Mouse (Mus musculus) embryonic facial prominence, embryonic 15.5 days (tissue): Measurements from ENCODE around the gene Pif1. TPM values are rescaled to one million over a fixed set of nuclear protein-coding genes. Genes with fewer than 3 reads are reported as not detected.
A peak's percentile ranks its signal among the peaks of the same experiment; 100 is the strongest.

Experiments used
- ATAC-seq: fragments of 200-750 bp; cut with Nextera tagmentation; 2 replicates; pipeline ENCODE4 v1.8.0; 2017; ENCODE audit warnings: low read depth, moderate TSS enrichment; ENCODE audit not compliant: insufficient number of reproducible peaks, low FRiP score, low TSS enrichment
- H3K27ac ChIP-seq: fragments of 300-500 bp; sonication (generic); replicated peaks from 2 replicates; pipeline ENCODE4 v1.5.1; 2015; ENCODE audit warnings: mild to moderate bottlenecking, inconsistent platforms
- H3K27me3 ChIP-seq: fragments of 300-500 bp; sonication (generic); 2 replicates; pipeline ENCODE4 v1.6.1; 2015; ENCODE audit warnings: inconsistent platforms
- H3K36me3 ChIP-seq: fragments of 300-500 bp; sonication (generic); 2 replicates; pipeline ENCODE4 v1.6.1; 2015; ENCODE audit warnings: mild to moderate bottlenecking, inconsistent platforms
- H3K4me1 ChIP-seq: fragments of 300-500 bp; sonication (generic); 2 replicates; pipeline ENCODE4 v1.6.1; 2015; ENCODE audit warnings: inconsistent platforms
- H3K4me2 ChIP-seq: fragments of 300-500 bp; sonication (generic); replicated peaks from 2 replicates; pipeline ENCODE4 v1.6.1; 2015; ENCODE audit warnings: mild to moderate bottlenecking, inconsistent platforms
- H3K4me3 ChIP-seq: fragments of 300-500 bp; sonication (generic); replicated peaks from 2 replicates; pipeline ENCODE4 v1.5.1; 2015; ENCODE audit warnings: mild to moderate bottlenecking, inconsistent platforms
- H3K9ac ChIP-seq: fragments of 300-500 bp; sonication (generic); 2 replicates; pipeline ENCODE4 v1.6.1; 2015; ENCODE audit warnings: inconsistent platforms
- H3K9me3 ChIP-seq: fragments of 300-500 bp; sonication (generic); replicated peaks from 2 replicates; pipeline ENCODE4 v1.6.1; 2016; ENCODE audit warnings: inconsistent platforms
- WGBS: fragments of 180-500 bp; shearing (Covaris S2); methylation state at CpG from one replicate; pipeline ENCODE4 v1.1.7; 2015; 5-methylcytosine and 5-hydroxymethylcytosine counted together
- polyA plus RNA-seq: library from polyadenylated mRNA; unstranded; fragments of >200 nt; fragmentation: Nextera tagmentation; extraction: Ambion mirVana; gene quantifications from 2 replicates; pipeline ENCODE4 v1.2.1, GENCODE M21; 2015

Gene Pif1
- polyA plus RNA-seq, 1 experiment from 2014 or later: 11.5 TPM

GRCm38 (mm10) chr9:65629025-65629766 is 42.2 kb downstream of the Pif1 start, which contains the start of gene Rbpms2:
Gene Rbpms2 (plus strand): TSS chr9:65629648.
- ATAC-seq: no peak
- Histone ChIP-seq H3K9me3 (no peaks in the 10 kb centered on the region), H3K9ac (peak within 1 kb of the TSS; percentile 50; the same call in 1 of the 2 replicates), H3K27ac (no peak within 1 kb of the TSS), H3K36me3 (no peaks in the 10 kb centered on the region), H3K4me1 (peaks cover 15% of the 10 kb centered on the region), H3K27me3 (peaks cover 34% of the 10 kb centered on the region), H3K4me3 (peak within 1 kb of the TSS; percentile 57), H3K4me2 (peak within 1 kb of the TSS; percentile 99)
- 2% methylated on average over 31 of the region's 40 CpGs for WGBS

GRCm38 (mm10) chr9:65629767-65630630 is 43.0 kb downstream of the Pif1 start:
- H3K4me1 ChIP-seq: peaks cover 15% of the 10 kb centered on the region
- peak overlapping the region; percentile 99 for H3K4me2 ChIP-seq
- ATAC-seq: peak; percentile 94
- H3K4me3 ChIP-seq: peak overlapping the region; percentile 57
- H3K27ac ChIP-seq: no peak overlapping the region
- no peaks in the 10 kb centered on the region for H3K36me3 ChIP-seq
- WGBS: under 1% methylated on average over 37 of the region's 83 CpGs
- H3K9me3 ChIP-seq: no peaks in the 10 kb centered on the region
- H3K27me3 ChIP-seq: peaks cover 34% of the 10 kb centered on the region
- peak overlapping the region; percentile 50; the same call in 1 of the 2 replicates for H3K9ac ChIP-seq

GRCm38 (mm10) chr9:65630631-65631353 is 43.8 kb downstream of the Pif1 start:
- H3K4me2 ChIP-seq: peak overlapping the region; percentile 99
- no peak overlapping the region for H3K27ac ChIP-seq
- WGBS: under 1% methylated on average over 67 of the region's 78 CpGs
- peaks cover 34% of the 10 kb centered on the region for H3K27me3 ChIP-seq
- no peaks in the 10 kb centered on the region for H3K9me3 ChIP-seq
- no peaks in the 10 kb centered on the region for H3K36me3 ChIP-seq
- peak; percentile 77 for ATAC-seq
- H3K4me3 ChIP-seq: peak overlapping the region; percentile 57
- H3K4me1 ChIP-seq: peaks cover 15% of the 10 kb centered on the region
- H3K9ac ChIP-seq: peak overlapping the region; percentile 50

- Histone ChIP-seq H3K36me3 (no peaks in the 10 kb centered on the region), H3K4me3 (peak overlapping the region; percentile 57), H3K27ac (no peak overlapping the region), H3K9ac (0 out of 2 replicates have a peak overlapping the region, but pooled peaks have one; percentile 50), H3K4me1 (peaks cover 15% of the 10 kb centered on the region), H3K4me2 (peak overlapping the region; percentile 99), H3K27me3 (peaks cover 34% of the 10 kb centered on the region), H3K9me3 (no peaks in the 10 kb centered on the region)
- ATAC-seq: no peak
- 26% methylated on average over 16 of the region's 16 CpGs for WGBS
These were observed 44.5 kb downstream of the Pif1 start for GRCm38 (mm10) chr9:65631354-65632021.

- Histone ChIP-seq H3K9me3 (no peaks in the 10 kb centered on the region), H3K27me3 (peaks cover 11% of the 10 kb centered on the region), H3K36me3 (no peaks in the 10 kb centered on the region), H3K4me1 (peaks cover 7% of the 10 kb centered on the region), H3K27ac (no peak overlapping the region), H3K4me3 (no peak overlapping the region), H3K9ac (no peak overlapping the region), H3K4me2 (no peak overlapping the region)
- WGBS: 67% methylated on average over 1 of the region's 1 CpGs
- no peak for ATAC-seq
These were observed 48.8 kb downstream of the Pif1 start for GRCm38 (mm10) chr9:65635766-65636165.

GRCm38 (mm10) chr9:65636926-65637325 is 50.0 kb downstream of the Pif1 start:
- Histone ChIP-seq H3K4me1 (peaks cover 4% of the 10 kb centered on the region; the same call in 1 of the 2 replicates), H3K4me2 (no peak overlapping the region), H3K9me3 (no peaks in the 10 kb centered on the region), H3K4me3 (no peak overlapping the region), H3K27me3 (no peaks in the 10 kb centered on the region; the same call in 1 of the 2 replicates), H3K36me3 (no peaks in the 10 kb centered on the region), H3K9ac (no peak overlapping the region), H3K27ac (no peak overlapping the region)
- 81% methylated on average over 4 of the region's 4 CpGs for WGBS
- no peak for ATAC-seq

GRCm38 (mm10) chr9:65639065-65639464 is 52.1 kb downstream of the Pif1 start:
- Histone ChIP-seq H3K4me3 (no peak overlapping the region), H3K27me3 (no peaks in the 10 kb centered on the region), H3K27ac (no peak overlapping the region), H3K9me3 (no peaks in the 10 kb centered on the region), H3K9ac (no peak overlapping the region), H3K36me3 (no peaks in the 10 kb centered on the region), H3K4me2 (no peak overlapping the region), H3K4me1 (peaks cover 4% of the 10 kb centered on the region; the same call in 1 of the 2 replicates)
- 56% methylated on average over 5 of the region's 5 CpGs for WGBS
- ATAC-seq: no peak

- ATAC-seq: no peak
- H3K36me3 ChIP-seq: no peaks in the 10 kb centered on the region
- no peak overlapping the region for H3K27ac ChIP-seq
- H3K27me3 ChIP-seq: no peaks in the 10 kb centered on the region
- no peak overlapping the region for H3K4me3 ChIP-seq
- no peak overlapping the region for H3K9ac ChIP-seq
- H3K9me3 ChIP-seq: no peaks in the 10 kb centered on the region
- no peak overlapping the region for H3K4me2 ChIP-seq
- H3K4me1 ChIP-seq: peaks cover 4% of the 10 kb centered on the region; the same call in 1 of the 2 replicates
- 10% methylated on average over 5 of the region's 5 CpGs for WGBS
These were observed 54.0 kb downstream of the Pif1 start for GRCm38 (mm10) chr9:65640838-65641410.

- Histone ChIP-seq H3K27ac (no peak overlapping the region), H3K9ac (no peak overlapping the region), H3K4me3 (no peak overlapping the region), H3K27me3 (no peaks in the 10 kb centered on the region), H3K36me3 (no peaks in the 10 kb centered on the region), H3K9me3 (no peaks in the 10 kb centered on the region), H3K4me2 (no peak overlapping the region), H3K4me1 (peaks cover 4% of the 10 kb centered on the region; the same call in 1 of the 2 replicates)
- WGBS: 18% methylated on average over 12 of the region's 12 CpGs
- no peak for ATAC-seq
These were observed 54.6 kb downstream of the Pif1 start for GRCm38 (mm10) chr9:65641446-65642052.

- Histone ChIP-seq H3K27ac (no peak overlapping the region), H3K9me3 (no peaks in the 10 kb centered on the region), H3K4me2 (no peak overlapping the region), H3K27me3 (no peaks in the 10 kb centered on the region), H3K4me1 (peaks cover 4% of the 10 kb centered on the region; the same call in 1 of the 2 replicates), H3K4me3 (no peak overlapping the region), H3K36me3 (no peaks in the 10 kb centered on the region), H3K9ac (no peak overlapping the region)
- ATAC-seq: no peak
These were observed 55.6 kb downstream of the Pif1 start for GRCm38 (mm10) chr9:65642546-65642945.
